In the genomic region with DNA sequence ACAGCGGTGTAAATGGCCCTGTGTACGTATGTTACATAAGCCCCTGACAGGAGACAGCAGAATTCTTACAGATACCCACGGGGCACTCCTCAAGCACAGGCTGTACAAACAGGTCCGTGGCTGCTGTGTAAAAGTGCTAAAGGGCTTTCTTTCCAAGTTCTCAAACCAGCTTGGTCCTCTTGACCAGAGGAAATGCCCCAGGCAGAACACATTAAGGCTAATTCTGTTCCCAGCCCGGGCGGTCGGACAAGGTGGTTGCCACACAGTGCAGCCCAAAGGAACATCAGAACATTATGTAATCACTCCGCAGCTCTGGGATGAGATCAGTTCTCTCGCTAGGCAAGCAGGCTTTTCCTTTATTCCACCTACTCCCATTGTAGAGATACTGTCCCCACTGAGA, we compare ENCODE assay signal across 8 mouse cellular contexts. TPM values are rescaled to one million over a fixed set of nuclear protein-coding genes. Genes with fewer than 3 reads are reported as not detected.
DNase-seq lines count a peak whose midpoint lies in the region; ATAC-seq and TF ChIP-seq lines count a peak whose summit lies in the region.

No protein-coding gene starts in this region.

- no peak for ATAC-seq in forebrain, embryonic 12.5 days (ENCODE audit: low FRiP score)
- no peak for ATAC-seq in heart, embryonic 16.5 days (replicated peaks; ENCODE audit: extremely low read depth, insufficient read depth, low FRiP score)
- ATAC-seq in stomach, embryonic 16.5 days (ENCODE audit: insufficient read depth, low FRiP score): no peak
- no peak for ATAC-seq in monocyte, adult 5-6 weeks (replicated peaks; ENCODE audit: insufficient number of reproducible peaks, low FRiP score, low TSS enrichment, poor library complexity, severe bottlenecking)

- 0 out of 2 replicates have a peak, but pooled peaks have one; percentile 5 for TF ChIP-seq POLR2A in lung, adult 2 months (IDR thresholded peaks at IDR 0.05; ENCODE audit: borderline replicate concordance, extremely low read depth, low read depth, low read length)

- H3K9ac ChIP-seq in forebrain, embryonic 12.5 days: peak overlapping the region; percentile 33; the same call in 1 of the 2 replicates
- H3K9ac ChIP-seq in heart, embryonic 16.5 days (ENCODE audit: low read length): peak overlapping the region; percentile 64
- peak overlapping the region; percentile 62 for H3K9ac ChIP-seq in stomach, embryonic 16.5 days (ENCODE audit: low read length)

- peak overlapping the region; percentile 64 for H3K4me2 ChIP-seq in forebrain, embryonic 12.5 days
- peak overlapping the region; percentile 75 for H3K4me2 ChIP-seq in heart, embryonic 16.5 days (ENCODE audit: low read depth, low read length)
- H3K4me2 ChIP-seq in stomach, embryonic 16.5 days (ENCODE audit: low read depth, low read length): peak overlapping the region; percentile 63

- H3K27ac ChIP-seq in forebrain, embryonic 12.5 days: no peak overlapping the region
- H3K27ac ChIP-seq in heart, embryonic 16.5 days (ENCODE audit: low read length): peak overlapping the region; percentile 54
- H3K27ac ChIP-seq in layer of hippocampus, adult 2 months: peak overlapping the region; percentile 100
- H3K27ac ChIP-seq in stomach, embryonic 16.5 days (ENCODE audit: low read length): no peak overlapping the region

- peaks cover 36% of the 10 kb centered on the region for H3K4me1 ChIP-seq in forebrain, embryonic 12.5 days
- H3K4me1 ChIP-seq in heart, embryonic 16.5 days (ENCODE audit: control insufficient read depth, insufficient read depth, low read length): peaks cover 44% of the 10 kb centered on the region
- peaks cover 16% of the 10 kb centered on the region for H3K4me1 ChIP-seq in lung, adult 2 months (ENCODE audit: control insufficient read depth, insufficient read depth, low read length)
- peaks cover 14% of the 10 kb centered on the region for H3K4me1 ChIP-seq in stomach, embryonic 16.5 days (ENCODE audit: control insufficient read depth, insufficient read depth, low read length)

- H3K9me3 ChIP-seq in forebrain, embryonic 12.5 days: no peaks in the 10 kb centered on the region
- H3K9me3 ChIP-seq in heart, embryonic 16.5 days (replicated peaks; ENCODE audit: control insufficient read depth, low read length): no peaks in the 10 kb centered on the region
- no peaks in the 10 kb centered on the region for H3K9me3 ChIP-seq in stomach, embryonic 16.5 days (replicated peaks; ENCODE audit: control insufficient read depth, low read length)

- H3K27me3 ChIP-seq in forebrain, embryonic 12.5 days: no peaks in the 10 kb centered on the region
- H3K27me3 ChIP-seq in heart, embryonic 16.5 days (ENCODE audit: control insufficient read depth, insufficient read depth, low read length): no peaks in the 10 kb centered on the region
- H3K27me3 ChIP-seq in stomach, embryonic 16.5 days (ENCODE audit: control insufficient read depth, insufficient read depth, low read length): no peaks in the 10 kb centered on the region

- peak; percentile 70 for DNase-seq in Muller cell, postnatal 12 days (ENCODE audit: inconsistent ontology term)
- peak; percentile 71 for DNase-seq in adrenal gland, postnatal 10 days
- peak; percentile 69 to 78 for DNase-seq in layer of hippocampus, adult 2 months (ENCODE audit: low spot score in 2 of 2)
- peak; percentile 58 for DNase-seq in lung, adult 2 months

- TF ChIP-seq CTCF in layer of hippocampus, adult 2 months (conservative IDR thresholded peaks at IDR 0.05): no peak
- no peak for TF ChIP-seq CTCF in lung, adult 2 months (IDR thresholded peaks at IDR 0.05; ENCODE audit: insufficient read depth, low read length)

- H3K4me3 ChIP-seq in forebrain, embryonic 12.5 days (replicated peaks): peak overlapping the region; percentile 19
- H3K4me3 ChIP-seq in heart, embryonic 16.5 days (ENCODE audit: low read length): peak overlapping the region; percentile 47
- peak overlapping the region; percentile 98 for H3K4me3 ChIP-seq in layer of hippocampus, adult 2 months
- peak overlapping the region; percentile 82 for H3K4me3 ChIP-seq in lung, adult 2 months (replicated peaks; ENCODE audit: extremely low read depth, low read depth, low read length)
- peak overlapping the region; percentile 97 for H3K4me3 ChIP-seq in stomach, embryonic 16.5 days (replicated peaks; ENCODE audit: low read length)

- 68% methylated on average over 9 of the region's 9 CpGs for WGBS in forebrain, embryonic 12.5 days
- WGBS in heart, embryonic 16.5 days: 37% methylated on average over 9 of the region's 9 CpGs
- WGBS in lung, adult 2 months: 4% methylated on average over 9 of the region's 9 CpGs
- WGBS in stomach, embryonic 16.5 days: 46% methylated on average over 9 of the region's 9 CpGs

- peaks cover 9% of the 10 kb centered on the region; the same call in 1 of the 2 replicates for H3K36me3 ChIP-seq in forebrain, embryonic 12.5 days (replicated peaks)
- peaks cover 8% of the 10 kb centered on the region; the same call in 1 of the 2 replicates for H3K36me3 ChIP-seq in heart, embryonic 16.5 days (ENCODE audit: control insufficient read depth, insufficient read depth)
- peaks cover 5% of the 10 kb centered on the region; the same call in 1 of the 2 replicates for H3K36me3 ChIP-seq in stomach, embryonic 16.5 days (ENCODE audit: control insufficient read depth, insufficient read depth, low read length)

RNA-seq across cellular contexts. Expression of a gene that starts 2.4 kb away (rescaled TPM):
- 100 to 1,000 TPM; 788 to 894 TPM for total RNA-seq in adrenal gland, postnatal 10 days (2021)
- polyA plus RNA-seq in forebrain, embryonic 12.5 days (2016; fragmentation: Nextera tagmentation; extraction: Ambion mirVana): 334 and 364 TPM in 2 replicates
- polyA plus RNA-seq in heart, embryonic 16.5 days (2015; fragmentation: Nextera tagmentation; extraction: Ambion mirVana): 757 and 885 TPM in 2 replicates
- 1,000 to 10,000 TPM in 1 of 2 experiments, 100 to 1,000 TPM in 1; 989 to 1,035 TPM for total RNA-seq in layer of hippocampus, adult 2 months (2021)
- 1,455 and 1,580 TPM in 2 replicates for polyA plus RNA-seq in lung, adult 2 months (2012; rRNA removed)
- polyA plus RNA-seq in stomach, embryonic 16.5 days (2015; fragmentation: Nextera tagmentation; extraction: Ambion mirVana): 1,005 and 1,128 TPM in 2 replicates
- 1,022 to 1,179 TPM (median 1,153 TPM) in 3 replicates for total RNA-seq in monocyte, adult 5-6 weeks (2017)

RNA-seq across cellular contexts. Expression of a gene that starts 57.1 kb away (rescaled TPM):
- total RNA-seq in adrenal gland, postnatal 10 days (2021): 10 to 100 TPM; 20.6 to 26.1 TPM
- polyA plus RNA-seq in forebrain, embryonic 12.5 days (2016; fragmentation: Nextera tagmentation; extraction: Ambion mirVana): 30.4 and 31.4 TPM in 2 replicates
- 12.2 and 16.0 TPM in 2 replicates for polyA plus RNA-seq in heart, embryonic 16.5 days (2015; fragmentation: Nextera tagmentation; extraction: Ambion mirVana)
- 10 to 100 TPM; 32.0 to 40.5 TPM for total RNA-seq in layer of hippocampus, adult 2 months (2021)
- polyA plus RNA-seq in lung, adult 2 months (2012; rRNA removed): 4.1 and 7.8 TPM in 2 replicates
- 11.5 and 19.4 TPM in 2 replicates for polyA plus RNA-seq in stomach, embryonic 16.5 days (2015; fragmentation: Nextera tagmentation; extraction: Ambion mirVana)
- 82.3 to 133 TPM (median 104 TPM) in 3 replicates for total RNA-seq in monocyte, adult 5-6 weeks (2017)

Comparison
In these comparisons a context has a peak if more than half of its experiments do, and no peak if none do; other contexts are left out.
1. H3K27ac ChIP-seq: peak in heart, embryonic 16.5 days (single experiment) and layer of hippocampus, adult 2 months (single experiment); none in forebrain, embryonic 12.5 days (single experiment) and stomach, embryonic 16.5 days (single experiment).
2. H3K4me3 ChIP-seq: peak in every context shown above with its lines; median percentile 98 in layer of hippocampus, adult 2 months; 97 in stomach, embryonic 16.5 days; 82 in lung, adult 2 months; 47 in heart, embryonic 16.5 days; 19 in forebrain, embryonic 12.5 days.
3. Peak in every context shown above with its lines, with median percentiles within 50 percentile points of each other: DNase-seq, H3K4me2 ChIP-seq and H3K9ac ChIP-seq.